Comparison of ENCODE assay signal across 9 mouse cellular contexts in the genomic region with DNA sequence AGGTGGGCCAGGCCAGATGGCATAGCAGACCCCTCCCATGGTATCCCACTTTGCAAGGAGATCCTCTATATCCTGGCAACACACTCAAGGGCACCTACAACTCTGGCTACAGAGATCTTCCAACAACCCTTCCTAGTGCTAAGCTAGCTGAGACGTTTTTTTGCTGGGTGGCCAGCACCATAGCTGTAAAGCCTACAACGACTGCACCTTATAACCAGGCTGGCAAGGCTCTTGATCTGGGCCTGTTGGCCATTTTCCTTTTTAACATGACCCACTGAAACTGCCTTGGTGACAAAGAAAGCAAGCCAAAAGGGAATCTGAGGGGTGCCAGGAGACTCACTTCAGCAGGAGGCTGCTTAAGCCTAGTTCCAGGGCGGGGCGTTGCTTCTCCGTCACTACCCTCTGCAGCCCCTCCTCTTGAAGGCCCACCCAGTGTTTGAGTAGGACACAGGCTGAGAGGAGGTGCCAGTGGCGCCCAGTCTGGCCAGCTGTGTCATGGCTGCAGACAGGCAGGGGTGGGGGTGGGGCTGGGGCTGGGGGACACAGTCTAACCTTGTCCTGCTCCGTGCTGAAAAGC. TPM values are rescaled to one million over a fixed set of nuclear protein-coding genes. Genes with fewer than 3 reads are reported as not detected.
DNase-seq lines count a peak whose midpoint lies in the region; ATAC-seq lines count a peak whose summit lies in the region.
"Had no signal": no experiment of that assay in that cellular context is flagged by ENCODE, and none has a peak within 500 bp of the region (broad histone marks: within the 10 kb centered on the region; RNA-seq: fewer than 3 reads in every experiment).

No protein-coding gene starts in this region.

- peaks cover 63% of the 10 kb centered on the region for H3K4me1 ChIP-seq in heart, embryonic 11.5 days (ENCODE audit: control insufficient read depth, insufficient read depth, low read length)
- H3K4me1 ChIP-seq in limb, embryonic 12.5 days (replicated peaks): peaks cover 64% of the 10 kb centered on the region
- peaks cover 60% of the 10 kb centered on the region for H3K4me1 ChIP-seq in midbrain, embryonic 12.5 days

- whole genome bisulfite sequencing in heart, embryonic 11.5 days (ENCODE audit: insufficient replicate concordance): 24% methylated on average over 7 of the region's 7 CpGs
- WGBS in limb, embryonic 12.5 days: 31% methylated on average over 7 of the region's 7 CpGs
- 14% methylated on average over 7 of the region's 7 CpGs for WGBS in midbrain, embryonic 12.5 days

- peak; percentile 65 for DNase-seq in adrenal gland, postnatal 10 days
- no peak for DNase-seq in adrenal gland, postnatal 25 days
- no peak for DNase-seq in thymus, postnatal 10 days (ENCODE audit: low spot score in 2 of 2)
- no peak for DNase-seq in adrenal gland, adult 18-20 months (ENCODE audit: low spot score in 2 of 2)

- H3K4me3 ChIP-seq in heart, embryonic 11.5 days (ENCODE audit: low read depth, low read length): no peak overlapping the region
- H3K4me3 ChIP-seq in limb, embryonic 12.5 days (replicated peaks): no peak overlapping the region
- H3K4me3 ChIP-seq in midbrain, embryonic 12.5 days: no peak overlapping the region
- H3K4me3 ChIP-seq: erythroblast, embryonic 14.5 days had no signal

- H3K27me3 ChIP-seq in heart, embryonic 11.5 days (ENCODE audit: control insufficient read depth, insufficient read depth, low read length): no peaks in the 10 kb centered on the region
- H3K27me3 ChIP-seq in limb, embryonic 12.5 days: no peaks in the 10 kb centered on the region
- H3K27me3 ChIP-seq in midbrain, embryonic 12.5 days: no peaks in the 10 kb centered on the region

- peak overlapping the region; percentile 54 for H3K27ac ChIP-seq in heart, embryonic 11.5 days (ENCODE audit: low read depth, low read length)
- peak overlapping the region; percentile 42; the same call in 1 of the 2 replicates for H3K27ac ChIP-seq in limb, embryonic 12.5 days
- H3K27ac ChIP-seq in midbrain, embryonic 12.5 days (replicated peaks): no peak overlapping the region

- H3K4me2 ChIP-seq in heart, embryonic 11.5 days: peak overlapping the region; percentile 17
- H3K4me2 ChIP-seq in limb, embryonic 12.5 days: no peak overlapping the region
- H3K4me2 ChIP-seq in midbrain, embryonic 12.5 days (replicated peaks): no peak overlapping the region

- no peaks in the 10 kb centered on the region for H3K9me3 ChIP-seq in heart, embryonic 11.5 days (replicated peaks; ENCODE audit: control insufficient read depth, low read length)
- H3K9me3 ChIP-seq in limb, embryonic 12.5 days: no peaks in the 10 kb centered on the region
- no peaks in the 10 kb centered on the region for H3K9me3 ChIP-seq in midbrain, embryonic 12.5 days

- ATAC-seq in common myeloid progenitor, adult 5-6 weeks (replicated peaks; ENCODE audit: low read depth, poor library complexity, severe bottlenecking): peak; percentile 24
- 0 out of 2 replicates have a peak, but pooled peaks have one; percentile 25 for ATAC-seq in heart, embryonic 11.5 days (replicated peaks; ENCODE audit: insufficient number of reproducible peaks, low FRiP score, low TSS enrichment)
- 0 out of 2 replicates have a peak, but pooled peaks have one; percentile 24 for ATAC-seq in limb, embryonic 12.5 days (ENCODE audit: insufficient number of reproducible peaks, insufficient read depth, low FRiP score, low TSS enrichment, low read depth)
- peak; percentile 53 for ATAC-seq in midbrain, embryonic 12.5 days (ENCODE audit: low FRiP score, low read depth)

- no peaks in the 10 kb centered on the region for H3K36me3 ChIP-seq in heart, embryonic 11.5 days (ENCODE audit: control insufficient read depth, insufficient read depth, low read length)
- no peaks in the 10 kb centered on the region for H3K36me3 ChIP-seq in limb, embryonic 12.5 days
- H3K36me3 ChIP-seq in midbrain, embryonic 12.5 days: 0 out of 2 replicates have a peak, but pooled peaks cover 2% of the 10 kb centered on the region

- H3K9ac ChIP-seq in heart, embryonic 11.5 days (ENCODE audit: low read depth, low read length): no peak overlapping the region
- no peak overlapping the region for H3K9ac ChIP-seq in limb, embryonic 12.5 days (replicated peaks)
- H3K9ac ChIP-seq in midbrain, embryonic 12.5 days (replicated peaks): no peak overlapping the region

RNA-seq across cellular contexts. Expression of gene E030018B13Rik, which starts 4.3 kb away (rescaled TPM):
- total RNA-seq in adrenal gland, postnatal 10 days (2021): not detected
- not detected in 2 replicates for total RNA-seq in adrenal gland, postnatal 25 days (2021)
- total RNA-seq in common myeloid progenitor, adult 5-6 weeks (2017): not detected in 2 replicates
- polyA plus RNA-seq in heart, embryonic 11.5 days (2014; fragmentation: Nextera tagmentation; extraction: Ambion mirVana): not detected in 2 replicates
- polyA plus RNA-seq in limb, embryonic 12.5 days (2016; fragmentation: Nextera tagmentation; extraction: Ambion mirVana): not detected in 2 replicates
- polyA plus RNA-seq in midbrain, embryonic 12.5 days (2016; fragmentation: Nextera tagmentation; extraction: Ambion mirVana): not detected in 2 replicates
- not detected for total RNA-seq in adrenal gland, adult 18-20 months (2021)
- polyA plus RNA-seq: erythroblast, embryonic 14.5 days had no signal

RNA-seq across cellular contexts. Expression of gene Klf13, which starts 26.4 kb away (rescaled TPM):
- total RNA-seq in adrenal gland, postnatal 10 days (2021): 10 to 100 TPM; 65.9 to 80.6 TPM
- total RNA-seq in adrenal gland, postnatal 25 days (2021): 85.4 and 93.8 TPM in 2 replicates
- 16.4 and 20.1 TPM in 2 replicates for total RNA-seq in common myeloid progenitor, adult 5-6 weeks (2017)
- 16.3 and 18.8 TPM in 2 replicates for polyA plus RNA-seq in heart, embryonic 11.5 days (2014; fragmentation: Nextera tagmentation; extraction: Ambion mirVana)
- 16.9 and 17.0 TPM in 2 replicates for polyA plus RNA-seq in limb, embryonic 12.5 days (2016; fragmentation: Nextera tagmentation; extraction: Ambion mirVana)
- polyA plus RNA-seq in midbrain, embryonic 12.5 days (2016; fragmentation: Nextera tagmentation; extraction: Ambion mirVana): 30.7 and 31.8 TPM in 2 replicates
- total RNA-seq in adrenal gland, adult 18-20 months (2021): 10 to 100 TPM; 52.5 to 58.4 TPM
